Mouse (Mus musculus): ENCODE measurements around the gene Ism2.
"Not testable (repeated sequence)": the region's sequence is repeated elsewhere in the genome, so short reads cannot be mapped to it uniquely, and the experiment has no call there.

Ism2 gene

DNA sequence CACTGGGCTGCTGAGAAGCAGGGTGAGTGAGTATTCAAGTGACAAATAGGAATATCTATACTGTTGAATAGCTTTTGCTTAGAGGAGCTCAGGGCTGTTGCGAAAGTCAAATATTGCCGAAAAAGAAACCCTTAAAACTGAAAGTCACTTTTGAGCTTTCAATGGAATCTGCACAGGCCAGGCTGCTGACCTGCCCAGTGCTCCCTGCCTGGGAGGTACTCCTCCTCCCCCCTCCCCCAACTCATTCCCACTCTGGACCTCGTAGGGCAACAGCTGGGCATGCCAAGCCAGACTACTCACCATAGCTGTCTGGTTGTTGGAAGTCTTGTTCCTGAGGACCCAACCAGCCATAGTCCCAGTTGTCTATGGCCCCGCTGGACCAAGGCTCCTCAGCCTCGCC, 14.8 kb downstream of the Ism2 start:
- DNase-seq = peak; percentile 35 to 62

DNA sequence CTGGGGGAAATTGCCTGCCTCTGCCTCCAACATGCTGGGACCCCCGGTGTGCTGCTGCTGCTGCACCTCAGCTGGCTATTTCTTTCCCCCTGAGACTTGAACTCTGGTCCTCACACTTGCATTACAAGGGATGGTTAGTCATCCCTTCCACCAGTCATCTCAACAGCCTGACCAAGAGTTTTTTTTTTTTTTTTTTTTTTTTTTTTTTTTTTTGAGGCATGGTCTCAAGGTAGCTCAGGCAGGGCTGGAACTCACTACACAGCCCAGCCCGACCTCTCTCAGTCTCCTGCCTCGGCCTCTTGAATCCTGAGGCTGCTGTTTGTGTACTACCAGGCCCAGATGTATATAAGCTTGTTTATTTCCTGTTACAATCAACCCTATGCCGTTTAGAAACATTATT, 15.2 kb downstream of the Ism2 start:
- DNase-seq = no peak

DNA sequence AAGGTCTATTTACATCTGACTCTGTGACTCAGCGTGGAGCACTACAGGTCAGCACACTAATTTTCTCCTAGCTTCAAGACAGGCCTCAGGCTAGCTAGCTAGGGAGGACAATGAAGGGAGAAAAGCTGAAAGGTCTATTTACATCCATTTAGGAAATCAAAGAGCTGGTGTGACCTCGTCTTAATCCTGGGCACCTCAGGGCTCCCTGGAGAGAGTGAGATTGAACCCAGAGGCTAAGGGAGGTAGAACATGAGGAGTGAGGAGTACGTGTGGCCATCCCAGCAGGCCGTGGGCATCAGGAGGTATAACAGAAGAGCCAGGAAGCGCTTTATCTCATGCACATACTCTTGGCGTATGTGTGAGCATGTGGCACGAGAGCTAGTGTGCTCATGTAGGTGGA, 15.8 kb downstream of the Ism2 start:
- no peak for DNase-seq

GRCm38 (mm10) chr12:87282743-87283142, 16.8 kb downstream of the Ism2 start:
- peak in 1 of 2 experiments; percentile 46 for DNase-seq

GRCm38 (mm10) chr12:87281766-87282165, 17.7 kb downstream of the Ism2 start:
- DNase-seq = no peak

DNA sequence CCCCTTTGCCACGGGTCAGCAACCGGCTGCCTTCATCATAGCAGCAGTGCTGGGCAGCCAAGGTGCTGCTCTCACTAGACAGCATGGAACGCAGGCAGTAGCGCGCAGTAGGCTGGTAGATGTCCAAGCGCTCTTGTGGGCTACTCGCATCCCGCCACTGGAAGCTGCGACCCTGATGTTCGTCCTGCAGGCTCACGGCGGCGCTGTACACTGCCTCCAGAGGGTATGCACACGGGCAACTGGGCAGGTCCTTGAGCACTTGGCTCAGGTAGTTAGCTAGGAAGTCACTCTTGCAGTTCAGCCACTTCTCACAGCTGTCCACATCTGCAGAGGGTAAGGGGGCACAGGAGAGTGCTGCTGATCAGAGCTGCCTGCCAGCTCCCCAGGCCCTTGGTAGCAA, 19.6 kb downstream of the Ism2 start:
- peak in 1 of 2 experiments; percentile 44 for DNase-seq

DNA sequence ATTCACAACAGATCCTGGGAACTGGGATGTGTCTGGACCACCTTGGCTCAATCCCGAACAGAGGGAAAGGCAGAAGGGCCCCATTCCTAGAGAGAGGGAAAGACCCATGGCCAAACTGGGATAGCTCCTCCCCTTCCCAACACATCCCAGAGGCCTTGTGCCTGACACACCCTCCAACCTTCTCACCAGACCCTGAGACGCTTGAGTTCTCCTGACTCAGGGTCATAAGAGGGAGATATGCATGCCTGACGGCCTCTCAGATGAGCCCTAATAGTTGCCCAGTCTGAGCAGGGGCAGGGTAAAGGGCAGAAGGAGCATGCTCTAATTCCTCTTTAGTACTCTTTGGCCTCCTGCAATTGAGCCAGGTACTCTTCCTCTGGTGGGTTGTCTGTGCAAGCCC, 20.2 kb downstream of the Ism2 start:
- DNase-seq = no peak

GRCm38 (mm10) chr12:87278118-87278730, 21.3 kb downstream of the Ism2 start:
- no peak for DNase-seq

DNA sequence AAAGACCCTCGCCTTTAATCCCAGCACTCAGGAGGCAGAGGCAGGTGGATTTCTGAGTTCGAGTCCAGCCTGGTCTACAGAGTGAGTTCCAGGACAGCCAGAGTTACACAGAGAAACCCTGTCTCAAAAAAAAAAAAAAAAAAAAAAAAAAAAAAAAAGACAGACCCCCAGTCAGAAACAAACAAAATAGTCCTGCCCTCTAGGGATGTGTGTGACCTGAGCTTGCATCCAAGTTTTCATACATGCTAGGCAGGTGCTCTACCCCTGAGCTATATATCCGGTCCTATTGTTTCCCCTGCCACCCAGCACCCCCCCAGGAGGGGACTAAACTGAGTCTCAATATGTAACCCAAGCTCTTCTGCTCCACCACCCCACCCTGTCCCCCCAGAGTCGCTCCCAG, 22.3 kb downstream of the Ism2 start:
- DNase-seq = not testable (repeated sequence)

GRCm38 (mm10) chr12:87274853-87275831, 24.4 kb downstream of the Ism2 start:
- no peak for DNase-seq

- DNase-seq = peak; percentile 26 to 31
These were observed 31.8 kb downstream of the Ism2 start for GRCm38 (mm10) chr12:87267682-87268081.

DNA sequence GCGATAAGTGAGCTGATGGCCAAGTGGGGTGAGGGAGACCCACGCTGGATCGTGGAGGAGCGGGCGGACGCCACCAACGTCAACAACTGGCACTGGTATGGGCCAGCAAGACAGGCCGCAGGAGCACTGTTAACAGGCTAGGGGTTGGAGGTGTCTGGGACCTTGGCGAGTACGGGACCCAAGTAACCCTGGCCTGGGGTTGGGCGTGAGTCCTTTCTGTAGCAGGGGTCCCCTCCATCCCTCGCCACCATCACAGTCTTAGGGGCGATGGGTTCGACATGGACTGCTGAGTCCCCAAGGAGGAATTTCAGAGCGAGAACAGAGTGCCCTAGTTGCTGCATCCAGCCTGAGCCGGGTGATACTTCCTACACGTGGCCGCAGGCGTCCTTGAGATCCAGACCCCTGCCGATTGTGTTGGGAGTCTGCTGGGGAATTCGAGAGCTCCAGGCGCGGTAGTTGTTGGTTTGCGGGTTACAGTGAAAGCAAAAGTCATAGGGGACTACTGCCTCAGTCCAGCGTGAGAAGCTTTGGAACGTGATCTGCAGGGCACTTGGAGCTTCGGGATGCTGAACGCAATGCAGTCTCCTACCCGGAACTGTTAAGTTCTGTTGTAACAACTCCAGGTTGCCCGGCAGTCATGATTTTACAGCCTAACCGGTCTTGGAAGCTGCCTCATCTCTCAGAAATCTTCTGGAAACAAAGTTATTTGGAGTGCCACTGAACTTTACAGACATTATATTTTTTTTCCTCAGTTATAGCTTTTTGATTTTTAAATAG, 32.5 kb downstream of the Ism2 start:
- DNase-seq = peak in 1 of 2 experiments; percentile 20

- peak; percentile 93 to 94 for DNase-seq
These were observed 33.2 kb downstream of the Ism2 start, which contains the start of the genes Vipas39 and Ahsa1 for GRCm38 (mm10) chr12:87266108-87266826. Vipas39 (minus strand) TSS chr12:87266256. Ahsa1 (plus strand) TSS chr12:87266479.

- no peak for DNase-seq
These were observed 34.1 kb downstream of the Ism2 start for GRCm38 (mm10) chr12:87265444-87265843.

- DNase-seq = no peak
These were observed 38.9 kb downstream of the Ism2 start for GRCm38 (mm10) chr12:87260562-87260961.

DNA sequence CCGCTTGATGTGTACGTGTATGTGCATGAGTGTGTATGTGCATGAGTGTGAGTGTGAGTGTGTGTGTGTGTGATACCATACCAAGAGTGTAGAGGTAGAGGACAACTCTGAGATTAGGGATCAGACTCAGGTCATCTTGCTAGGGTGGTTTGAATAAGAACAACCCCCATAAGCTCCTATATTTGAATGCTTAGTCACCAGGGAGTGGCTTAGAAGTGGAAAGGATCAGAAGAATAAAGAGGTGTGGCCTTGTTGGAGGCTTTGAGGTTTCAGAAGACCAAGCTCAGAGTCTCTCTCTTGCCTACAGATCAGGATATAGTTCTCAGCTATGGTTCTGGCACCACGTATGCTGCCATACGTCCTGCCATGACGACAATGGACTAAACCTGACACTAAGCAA, 42.9 kb downstream of the Ism2 start:
- DNase-seq = no peak

DNA sequence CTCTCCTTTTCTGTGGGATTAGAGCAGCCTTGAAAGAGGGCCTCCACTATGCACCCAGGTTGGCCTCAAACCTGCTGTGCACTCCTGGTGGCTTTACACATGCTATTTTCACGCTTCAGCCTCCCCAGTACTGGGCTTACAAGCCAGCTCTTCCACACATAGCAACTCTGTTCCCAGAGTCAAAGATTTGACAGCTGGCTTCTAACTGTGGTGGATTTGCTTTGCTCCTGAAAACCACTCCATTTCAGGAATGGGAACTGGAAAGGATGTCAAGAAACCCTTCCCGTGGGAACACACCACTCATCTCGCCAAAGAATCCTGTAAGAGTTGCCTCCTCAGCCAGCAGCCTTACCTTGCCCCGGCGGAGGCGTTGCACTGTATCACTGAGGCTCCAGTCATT, 45.6 kb downstream of the Ism2 start:
- DNase-seq = no peak

DNA sequence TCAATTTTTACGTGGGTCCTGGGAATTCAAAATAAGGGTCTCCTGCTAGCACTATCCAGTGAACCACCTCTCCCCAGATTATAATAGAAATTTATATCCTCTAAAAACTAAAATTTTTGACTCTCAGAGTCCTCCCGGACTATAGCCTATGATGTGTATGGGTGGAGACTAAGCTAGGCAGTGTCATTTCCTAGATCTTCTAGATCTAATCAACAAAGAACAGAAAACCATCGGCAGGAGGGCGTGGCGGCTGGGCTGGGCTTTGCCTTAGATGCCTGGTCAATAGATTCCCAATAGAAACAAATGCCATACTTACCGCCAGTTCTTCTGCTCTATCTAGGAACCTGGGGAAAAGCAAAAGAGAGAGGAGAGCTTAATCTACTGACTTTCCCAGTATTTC, 49.3 kb downstream of the Ism2 start:
- no peak for DNase-seq

GRCm38 (mm10) chr12:87238632-87239031, 60.9 kb downstream of the Ism2 start, which contains the start of gene Noxred1:
Noxred1 (minus strand) TSS chr12:87238732.
- no peak for DNase-seq

GRCm38 (mm10) chr12:87236882-87237483, 62.5 kb downstream of the Ism2 start:
- no peak for DNase-seq

DNA sequence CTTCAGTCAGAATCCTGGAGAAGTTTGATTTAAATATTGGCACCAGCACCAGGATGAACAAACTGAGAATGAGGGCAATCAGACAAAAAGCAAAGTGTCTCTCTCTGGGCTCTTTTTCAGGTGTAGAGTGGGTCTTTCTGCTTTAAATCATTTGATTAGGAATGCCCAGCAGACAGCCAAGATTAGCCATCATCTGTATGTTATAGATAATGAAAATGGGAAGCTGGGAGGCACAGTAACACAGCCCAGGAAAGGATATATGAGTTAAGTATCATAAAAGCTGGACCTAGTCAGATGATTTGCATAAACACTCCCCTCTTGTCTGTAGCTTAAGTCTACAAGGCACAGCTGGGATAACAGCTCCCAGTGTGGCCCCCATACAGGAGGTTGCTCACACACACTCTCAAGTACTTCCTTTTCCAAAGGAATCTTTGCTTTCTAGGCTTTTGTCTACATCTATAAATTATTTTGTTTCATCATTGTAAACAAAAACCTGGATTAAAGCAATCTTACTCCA, 69.1 kb downstream of the Ism2 start:
- no peak for DNase-seq

DNA sequence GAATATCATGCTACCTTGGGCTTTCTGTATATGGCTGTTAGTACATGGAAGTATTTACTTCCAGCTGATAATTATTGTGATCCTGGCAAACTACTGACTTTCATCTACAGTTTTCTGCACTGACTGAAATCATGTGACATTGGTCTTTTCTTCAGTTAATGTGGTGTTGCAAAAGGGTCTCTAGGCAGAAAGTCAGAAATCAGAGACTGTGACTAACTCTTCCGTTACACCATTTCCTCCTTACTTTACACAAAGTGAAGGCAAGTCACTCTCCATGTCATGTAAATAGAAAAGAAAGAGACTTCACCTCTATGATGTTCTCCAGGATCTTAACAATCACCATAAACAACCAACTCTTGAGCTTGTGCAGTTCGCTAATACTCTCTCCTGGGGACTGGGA, 69.9 kb downstream of the Ism2 start:
- DNase-seq = no peak

Measured in lung, adult 18-20 months (tissue).